Mouse (Mus musculus): ENCODE results near the gene Tbc1d13.
"Not testable (repeated sequence)": the region's sequence is repeated elsewhere in the genome, so short reads cannot be mapped to it uniquely, and the experiment has no call there.

Gene Tbc1d13

DNA sequence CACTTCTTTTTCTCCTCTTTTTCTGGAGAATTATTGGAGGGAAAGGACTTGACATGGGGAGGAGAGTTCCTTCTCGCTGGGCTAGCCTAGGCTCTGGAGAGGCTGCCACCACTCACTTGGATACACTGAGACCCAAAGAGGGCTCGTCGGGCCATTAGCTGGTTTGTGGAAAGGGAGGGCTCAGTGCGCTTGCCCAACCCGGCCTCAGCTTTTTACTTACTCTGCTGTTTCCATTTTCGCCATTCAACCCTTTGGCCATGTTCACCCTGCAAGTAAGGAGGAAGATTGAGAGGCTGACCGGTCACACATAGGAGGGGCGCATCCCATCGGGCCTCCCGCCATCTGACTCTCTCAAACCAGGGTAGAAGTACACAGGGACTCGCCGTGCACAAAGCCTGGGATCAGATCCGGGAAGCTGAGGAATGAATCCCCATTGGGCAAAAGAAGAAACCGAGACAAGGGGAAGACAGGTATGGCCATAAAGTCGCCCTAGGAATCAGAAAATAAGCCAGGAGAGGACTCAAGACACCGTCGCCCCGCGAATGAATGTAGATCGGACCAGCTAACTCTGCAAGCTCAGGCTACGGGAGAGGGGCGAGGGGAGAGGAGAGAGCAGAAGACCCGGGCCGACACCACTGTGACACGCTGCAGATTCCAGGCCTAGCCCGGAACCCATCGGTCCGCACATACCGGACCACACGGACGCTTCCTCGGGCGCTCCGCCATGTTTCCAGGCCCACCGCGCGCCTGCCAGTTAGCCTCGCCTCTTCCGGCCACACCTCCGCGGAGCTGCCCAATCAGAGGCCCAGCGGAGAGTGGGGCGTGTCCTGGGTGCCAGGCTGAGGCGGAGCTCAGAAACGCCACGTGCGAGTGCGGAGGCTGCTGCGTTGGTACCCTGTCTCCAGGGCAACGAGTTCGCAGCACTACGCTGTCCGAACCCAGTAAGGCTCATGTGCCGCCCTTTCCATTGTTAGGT, 44.4 kb downstream of the Tbc1d13 start, which contains the start of gene Spout1:
Spout1 (minus strand) TSS at position 760 of the 976 bp plus-strand sequence.
- peak; percentile 99 for DNase-seq (ENCODE audit: low read depth, low spot score)

DNA sequence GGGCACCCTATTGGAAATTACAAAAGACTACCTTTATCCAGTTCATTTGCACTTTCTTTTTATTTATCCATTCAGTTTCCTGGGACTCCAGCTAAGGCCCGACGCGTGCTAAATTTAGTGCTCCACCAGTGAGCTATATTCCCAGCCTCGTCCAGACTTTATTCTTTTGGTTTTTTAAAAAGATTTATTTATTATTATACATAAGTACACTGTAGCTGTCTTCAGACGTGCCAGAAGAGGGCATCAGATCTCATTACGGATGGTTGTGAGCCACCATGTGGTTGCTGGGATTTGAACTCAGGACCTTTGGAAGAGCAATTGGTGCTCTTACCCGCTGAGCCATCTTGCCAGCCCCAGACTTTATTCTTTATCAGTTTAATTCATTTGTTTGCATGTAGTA, 45.2 kb downstream of the Tbc1d13 start:
- not testable (repeated sequence) for DNase-seq (ENCODE audit: low read depth, low spot score)

DNA sequence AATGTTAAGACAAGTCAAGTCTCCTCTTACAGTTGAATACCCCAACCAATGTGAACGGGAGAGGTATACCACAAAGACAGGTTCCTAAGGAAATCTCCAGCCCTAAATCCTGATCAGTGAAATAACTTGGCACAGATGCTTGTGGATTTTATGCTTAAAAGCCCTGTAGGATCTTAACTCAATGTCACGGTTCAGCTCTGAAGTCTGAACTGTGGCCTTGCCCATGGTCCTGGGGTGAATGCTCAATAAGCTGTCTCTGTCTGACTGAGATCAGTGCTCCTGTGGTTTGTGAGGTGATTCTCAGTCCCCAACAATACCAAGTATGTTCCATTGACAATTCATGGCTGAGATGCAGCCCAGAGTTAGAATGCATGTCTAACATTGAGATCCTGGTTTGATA, 48.9 kb downstream of the Tbc1d13 start:
- DNase-seq (ENCODE audit: low read depth, low spot score), result no peak

DNA sequence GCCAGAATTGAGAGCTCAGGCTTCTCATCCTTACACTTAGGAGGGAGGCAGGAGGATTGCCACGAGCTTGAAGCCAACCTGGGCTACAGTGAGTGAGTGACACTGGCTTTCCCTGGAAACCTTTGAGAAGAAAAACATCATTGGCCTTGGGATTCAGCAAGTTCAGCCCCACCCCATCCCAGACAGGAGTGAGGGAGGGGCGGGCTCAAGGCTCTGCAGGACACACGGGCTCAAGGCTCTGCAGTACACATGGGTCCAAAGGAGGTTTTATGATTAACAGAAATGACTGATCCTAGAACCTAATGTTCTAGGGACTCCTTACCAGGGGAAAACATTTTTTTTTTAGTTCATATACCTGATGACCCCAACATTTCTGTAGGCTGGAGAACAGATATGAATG, 50.2 kb downstream of the Tbc1d13 start:
- no peak for DNase-seq (ENCODE audit: low read depth, low spot score)

DNA sequence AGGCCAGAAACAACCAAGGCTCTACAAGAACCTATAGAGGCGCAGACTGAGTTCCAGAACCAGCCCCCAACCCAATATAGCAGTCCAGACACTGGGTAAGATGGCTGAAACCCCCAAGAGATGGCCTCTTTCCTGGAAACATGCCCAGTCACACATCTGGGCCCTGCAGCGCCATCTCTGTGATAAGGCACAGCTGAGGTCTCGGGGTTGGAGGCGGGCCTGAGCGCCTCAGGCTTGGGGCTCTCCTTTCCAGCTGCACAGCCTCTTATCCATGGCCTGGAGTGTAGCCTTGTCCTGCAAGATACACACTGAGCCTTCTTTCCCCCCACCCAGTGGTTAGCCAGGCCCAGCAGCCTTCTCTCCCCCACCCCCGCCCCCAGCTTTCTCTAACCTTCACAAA, 51.7 kb downstream of the Tbc1d13 start:
- no peak for DNase-seq (ENCODE audit: low read depth, low spot score)

DNA sequence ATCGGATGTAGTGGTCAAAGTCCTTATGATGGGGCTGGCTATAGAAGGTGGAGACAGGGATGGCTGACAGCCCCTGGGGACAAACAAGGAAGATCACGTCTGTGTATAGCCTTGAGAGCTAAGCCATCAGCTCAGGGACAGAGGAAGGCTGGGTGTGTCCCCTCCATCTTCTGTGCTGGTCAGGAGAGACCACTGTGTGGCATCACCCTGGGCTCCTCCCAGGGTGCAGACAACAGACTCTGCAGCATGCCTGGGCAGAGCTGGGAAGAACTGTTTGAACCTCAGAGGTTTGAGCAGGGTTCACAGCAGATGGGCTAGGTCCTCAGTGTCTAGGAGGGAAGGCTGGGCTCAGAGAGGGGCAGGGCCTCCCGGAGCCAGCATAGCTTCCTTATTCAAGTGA, 52.1 kb downstream of the Tbc1d13 start:
- no peak for DNase-seq (ENCODE audit: low read depth, low spot score)

DNA sequence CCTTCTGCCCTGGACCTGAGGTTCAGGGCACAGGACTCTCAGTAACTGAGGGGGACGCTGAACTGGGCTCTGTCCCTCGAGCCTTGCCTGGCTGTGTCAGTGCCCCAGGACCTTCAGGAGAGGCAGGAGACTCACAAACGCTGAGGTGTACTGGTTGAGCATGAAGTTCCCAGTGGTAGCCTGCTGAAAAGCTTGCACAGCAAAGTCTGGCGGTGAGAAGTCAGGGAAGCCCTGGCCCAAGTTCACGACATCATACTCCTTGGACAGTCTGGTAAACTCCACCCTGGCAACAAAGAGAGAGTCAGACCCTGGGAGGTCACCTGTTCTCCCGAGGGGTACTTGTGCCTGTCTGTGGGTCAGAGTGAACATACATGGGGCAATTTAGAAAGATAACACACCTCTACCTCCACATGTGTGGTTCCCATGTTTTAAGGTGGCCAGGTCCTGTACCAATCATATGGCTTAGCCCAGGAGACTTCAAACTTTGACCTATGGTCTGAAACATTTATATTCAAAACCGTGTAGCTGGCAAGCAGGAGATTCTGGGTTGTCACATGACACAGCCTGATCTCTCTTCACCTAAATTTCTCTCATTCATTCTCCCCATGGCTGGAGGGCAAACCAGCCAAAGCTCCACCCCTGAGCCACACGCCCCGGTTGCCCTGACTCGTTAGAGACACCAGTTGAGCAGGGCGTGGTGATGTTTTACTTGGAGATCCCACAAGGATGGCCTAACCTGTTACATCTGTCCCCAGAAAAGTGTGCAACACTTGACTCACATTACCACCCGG, 58.4 kb downstream of the Tbc1d13 start:
- DNase-seq (ENCODE audit: low read depth, low spot score), result no peak

DNA sequence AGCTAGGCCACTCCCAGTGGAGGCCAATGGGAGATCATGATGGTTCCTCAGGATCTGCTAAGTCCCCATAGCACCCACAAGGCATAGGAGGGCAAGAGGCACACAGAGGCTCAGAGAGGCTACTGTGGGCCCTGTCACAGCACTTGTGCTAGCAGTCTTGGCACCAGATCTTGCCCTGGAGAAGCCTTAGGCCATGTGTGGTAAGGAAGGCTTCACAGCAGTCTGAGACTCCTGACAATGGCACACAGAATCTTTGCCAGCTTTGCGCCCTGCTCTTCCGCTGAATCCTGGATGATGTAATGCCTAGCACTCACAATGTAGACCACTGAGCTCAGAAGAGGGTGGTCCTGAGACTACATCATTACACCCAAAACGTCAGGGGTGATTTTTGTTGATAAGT, 61.1 kb downstream of the Tbc1d13 start:
- DNase-seq (ENCODE audit: low read depth, low spot score), result no peak

DNA sequence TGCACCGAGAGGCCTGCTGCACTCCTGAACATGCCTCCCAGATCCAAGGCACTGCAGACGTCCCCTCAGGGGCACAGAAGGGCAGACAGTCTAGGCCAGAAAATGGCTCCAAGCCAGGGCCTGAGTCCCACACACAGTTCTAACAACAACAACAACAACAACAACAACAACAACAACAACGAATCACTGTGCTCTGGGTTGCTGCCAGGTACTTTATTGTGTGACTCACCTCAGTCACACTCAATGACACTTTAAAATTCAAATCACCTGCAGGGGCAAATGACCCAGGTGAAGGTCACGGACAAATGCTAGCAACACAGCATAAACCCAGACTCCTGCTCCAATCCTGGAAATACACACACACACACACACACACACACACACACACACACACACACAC, 64.5 kb downstream of the Tbc1d13 start:
- DNase-seq (ENCODE audit: low read depth, low spot score), result no peak

DNA sequence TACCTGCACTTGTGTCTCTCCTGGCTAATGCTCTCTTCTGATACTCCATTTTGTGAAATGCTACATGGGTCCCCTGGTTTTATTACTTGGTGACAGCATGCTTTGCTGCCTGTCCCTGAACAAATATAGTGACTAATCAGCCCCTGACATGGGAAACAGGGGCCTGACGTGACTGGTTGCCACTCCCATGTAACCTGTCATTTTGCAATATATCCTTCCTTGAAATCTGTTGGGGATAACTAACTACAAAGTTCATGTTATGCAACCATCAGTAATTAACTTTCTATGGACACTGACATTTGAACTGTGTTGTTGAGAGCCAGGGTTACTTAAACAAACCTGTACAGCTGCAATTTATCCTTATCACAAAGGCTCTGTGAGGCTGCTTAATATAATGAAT, 66.4 kb downstream of the Tbc1d13 start:
- no peak for DNase-seq (ENCODE audit: low read depth, low spot score)

DNA sequence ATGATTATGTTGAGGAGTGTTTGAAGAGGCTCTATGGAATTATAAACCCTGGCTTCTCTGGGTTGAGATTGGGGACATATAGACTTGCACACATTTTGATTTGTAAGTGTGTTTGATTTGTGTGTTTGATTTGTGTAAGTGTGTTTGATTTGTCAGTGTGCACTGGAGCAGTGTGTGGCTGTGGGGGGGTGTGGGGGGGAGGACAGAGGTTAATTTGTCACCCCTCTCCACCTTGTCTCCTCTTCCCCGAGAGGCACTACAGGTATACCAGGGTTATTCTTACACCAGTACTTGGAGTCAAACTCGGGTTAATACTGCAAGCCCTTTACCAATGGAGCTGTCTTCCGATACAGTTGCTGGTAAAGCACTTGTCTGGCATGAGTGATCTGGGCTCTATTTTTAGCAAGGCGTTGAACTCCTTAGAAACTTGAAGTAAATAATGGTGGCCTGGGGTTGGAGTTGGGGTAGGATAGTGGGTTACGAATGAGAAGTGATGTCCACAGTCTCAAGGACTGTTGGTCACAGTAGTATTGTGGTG, 66.9 kb downstream of the Tbc1d13 start:
- DNase-seq (ENCODE audit: low read depth, low spot score), result no peak
